In the genomic region with DNA sequence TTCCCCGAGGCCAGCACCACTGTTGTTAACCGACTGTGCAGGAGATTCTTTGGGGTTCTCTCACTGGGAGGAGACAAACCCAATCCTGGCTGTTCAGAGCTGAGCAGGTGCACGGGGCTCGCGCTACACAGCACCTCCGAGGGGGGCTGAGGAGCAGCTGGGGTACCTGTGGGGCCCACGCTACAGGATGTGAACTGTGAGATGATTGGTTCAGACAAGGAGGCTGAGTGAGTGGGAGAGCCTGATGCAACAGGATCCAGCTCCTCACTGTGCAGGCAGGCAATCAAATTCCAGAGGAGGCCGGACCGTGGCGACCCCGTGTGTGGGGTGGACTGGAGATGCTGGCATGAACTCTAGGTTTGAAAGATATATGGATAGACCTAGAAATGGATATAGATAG, we compare ENCODE assay signal across 19 mouse cellular contexts. TPM values are rescaled to one million over a fixed set of nuclear protein-coding genes. Genes with fewer than 3 reads are reported as not detected.
A peak's percentile ranks its signal among the peaks of the same experiment; 100 is the strongest.
DNase-seq lines count a peak whose midpoint lies in the region; ATAC-seq lines count a peak whose summit lies in the region.
"Had no signal": no experiment of that assay in that cellular context is flagged by ENCODE, and none has a peak within 500 bp of the region (broad histone marks: within the 10 kb centered on the region; RNA-seq: fewer than 3 reads in every experiment).

No protein-coding gene starts in this region.

- H3K4me1 ChIP-seq in heart, embryonic 12.5 days (replicated peaks), result peaks cover 6% of the 10 kb centered on the region
- no peaks in the 10 kb centered on the region; the same call in 1 of the 2 replicates for H3K4me1 ChIP-seq in stomach, embryonic 15.5 days

- DNase-seq in heart, adult 11 months, result peak; percentile 70
- DNase-seq in kidney, postnatal 4 days, result peak; percentile 37 to 58
- DNase-seq in kidney, adult 9 months, result no peak
- DNase-seq in ES-CJ7 (ENCODE audit: low read depth, low spot score), result peak; percentile 63
- no peak for DNase-seq in gastrocnemius, postnatal 10 days
- no peak for DNase-seq in spleen, postnatal 14 days (ENCODE audit: low spot score in 2 of 2)
- DNase-seq: adrenal gland, postnatal 25 days; cerebellum, postnatal 10 days; liver, postnatal 0 days; lung, postnatal 4 days had no signal

- no peak overlapping the region for H3K4me2 ChIP-seq in heart, embryonic 12.5 days
- H3K4me2 ChIP-seq in stomach, embryonic 15.5 days, result no peak overlapping the region
- H3K4me2 ChIP-seq: embryonic facial prominence, embryonic 12.5 days; heart, embryonic 11.5 days had no signal

- no peak; the same call in 1 of the 2 replicates for ATAC-seq in heart, embryonic 12.5 days (ENCODE audit: insufficient number of reproducible peaks, low FRiP score)
- ATAC-seq in stomach, embryonic 15.5 days (ENCODE audit: insufficient read depth, low FRiP score, low read depth), result peak; percentile 50; the same call in 1 of the 2 replicates
- ATAC-seq: liver, postnatal 0 days had no signal

- no peaks in the 10 kb centered on the region for H3K9me3 ChIP-seq in heart, embryonic 12.5 days (replicated peaks)
- no peaks in the 10 kb centered on the region for H3K9me3 ChIP-seq in stomach, embryonic 15.5 days
- H3K9me3 ChIP-seq: embryonic facial prominence, embryonic 12.5 days had no signal

- H3K4me3 ChIP-seq in heart, embryonic 12.5 days, result no peak overlapping the region
- H3K4me3 ChIP-seq in stomach, embryonic 15.5 days (replicated peaks), result no peak overlapping the region
- H3K4me3 ChIP-seq: embryonic facial prominence, embryonic 12.5 days; left cerebral cortex, adult 2 months had no signal

- H3K27ac ChIP-seq in heart, embryonic 12.5 days (ENCODE audit: poor library complexity, severe bottlenecking), result no peak overlapping the region
- no peak overlapping the region for H3K27ac ChIP-seq in stomach, embryonic 15.5 days
- H3K27ac ChIP-seq: embryonic facial prominence, embryonic 12.5 days; left cerebral cortex, adult 2 months had no signal

- H3K36me3 ChIP-seq in heart, embryonic 12.5 days, result no peaks in the 10 kb centered on the region
- H3K36me3 ChIP-seq in stomach, embryonic 15.5 days, result no peaks in the 10 kb centered on the region
- H3K36me3 ChIP-seq: embryonic facial prominence, embryonic 12.5 days had no signal

- H3K27me3 ChIP-seq in heart, embryonic 12.5 days (replicated peaks), result no peaks in the 10 kb centered on the region
- no peaks in the 10 kb centered on the region for H3K27me3 ChIP-seq in stomach, embryonic 15.5 days (replicated peaks)
- H3K27me3 ChIP-seq: embryonic facial prominence, embryonic 12.5 days had no signal

- 56% methylated on average over 11 of the region's 11 CpGs for WGBS in heart, embryonic 12.5 days
- WGBS in stomach, embryonic 15.5 days, result 56% methylated on average over 11 of the region's 11 CpGs

- no peak overlapping the region for H3K9ac ChIP-seq in heart, embryonic 12.5 days
- no peak overlapping the region for H3K9ac ChIP-seq in stomach, embryonic 15.5 days
- H3K9ac ChIP-seq: embryonic facial prominence, embryonic 12.5 days; liver, postnatal 0 days had no signal

RNA-seq across cellular contexts. Expression of a gene that starts 17.7 kb away (rescaled TPM):
- polyA plus RNA-seq in heart, embryonic 12.5 days (2016; fragmentation: Nextera tagmentation; extraction: Ambion mirVana), result 5.5 and 6.9 TPM in 2 replicates
- 20.1 and 21.9 TPM in 2 replicates for polyA plus RNA-seq in stomach, embryonic 15.5 days (2015; fragmentation: Nextera tagmentation; extraction: Ambion mirVana)
- total RNA-seq in gastrocnemius, postnatal 10 days (2021), result 1 to 10 TPM; 5.6 to 6.0 TPM

RNA-seq across cellular contexts. Expression of a gene that starts 21.0 kb away (rescaled TPM):
- 17.4 and 18.6 TPM in 2 replicates for polyA plus RNA-seq in heart, embryonic 12.5 days (2016; fragmentation: Nextera tagmentation; extraction: Ambion mirVana)
- polyA plus RNA-seq in stomach, embryonic 15.5 days (2015; fragmentation: Nextera tagmentation; extraction: Ambion mirVana), result 20.7 and 25.0 TPM in 2 replicates
- 1 to 10 TPM; 6.4 to 6.8 TPM for total RNA-seq in gastrocnemius, postnatal 10 days (2021)

RNA-seq across cellular contexts. Expression of a gene that starts 21.1 kb away (rescaled TPM):
- 7.1 and 8.2 TPM in 2 replicates for polyA plus RNA-seq in heart, embryonic 12.5 days (2016; fragmentation: Nextera tagmentation; extraction: Ambion mirVana)
- polyA plus RNA-seq in stomach, embryonic 15.5 days (2015; fragmentation: Nextera tagmentation; extraction: Ambion mirVana), result 12.2 and 12.9 TPM in 2 replicates
- 1 to 10 TPM; 2.3 to 2.7 TPM for total RNA-seq in gastrocnemius, postnatal 10 days (2021)

RNA-seq across cellular contexts. Expression of a gene that starts 35.1 kb away (rescaled TPM):
- polyA plus RNA-seq in heart, embryonic 12.5 days (2016; fragmentation: Nextera tagmentation; extraction: Ambion mirVana), result not detected in 2 replicates
- polyA plus RNA-seq in stomach, embryonic 15.5 days (2015; fragmentation: Nextera tagmentation; extraction: Ambion mirVana), result not detected in 2 replicates
- not detected for total RNA-seq in gastrocnemius, postnatal 10 days (2021)
- total RNA-seq: adrenal gland, postnatal 25 days; gastrocnemius, adult 8-10 months; left cerebral cortex, adult 2 months; monocyte, adult 5-6 weeks had no signal
- polyA plus RNA-seq: embryonic facial prominence, embryonic 12.5 days; heart, embryonic 11.5 days; large intestine, adult 2 months; limb, embryonic 14.5 days; liver, postnatal 0 days had no signal

RNA-seq across cellular contexts. Expression of a gene that starts 35.2 kb away (rescaled TPM):
- polyA plus RNA-seq in heart, embryonic 12.5 days (2016; fragmentation: Nextera tagmentation; extraction: Ambion mirVana), result 24.4 and 25.2 TPM in 2 replicates
- polyA plus RNA-seq in stomach, embryonic 15.5 days (2015; fragmentation: Nextera tagmentation; extraction: Ambion mirVana), result 28.7 and 29.2 TPM in 2 replicates
- total RNA-seq in gastrocnemius, postnatal 10 days (2021), result 1 to 10 TPM; 6.7 to 7.4 TPM

Comparison
In these comparisons a context has a peak if more than half of its experiments do, and no peak if none do; other contexts are left out.
1. DNase-seq: peak in heart, adult 11 months (single experiment), kidney, postnatal 4 days (2 of 2) and ES-CJ7 (single experiment); none in kidney, adult 9 months (single experiment), gastrocnemius, postnatal 10 days (single experiment) and spleen, postnatal 14 days (0 of 2).